Mouse (Mus musculus): ENCODE data around the gene Anapc7. TPM values are rescaled to one million over a fixed set of nuclear protein-coding genes. Genes with fewer than 3 reads are reported as not detected.

Gene Anapc7
- polyA plus RNA-seq (2011; ENCODE audit: insufficient read depth, insufficient read length, low read depth, missing spikeins): 41.7 and 41.9 TPM in 2 replicates

GRCm38 (mm10) chr5:122421271-122422068 lies at the start of gene Anapc7:
TSS of gene Anapc7 (plus strand) at chr5:122421693.
- H3K36me3 ChIP-seq (ENCODE audit: control insufficient read depth, insufficient read depth, low read length, poor library complexity, severe bottlenecking): 0 out of 2 replicates have a peak, but pooled peaks cover 2% of the 10 kb centered on the region
- H3K9me3 ChIP-seq (replicated peaks; ENCODE audit: control insufficient read depth, insufficient read depth, low read length, poor library complexity, severe bottlenecking): no peaks in the 10 kb centered on the region
- H3K4me1 ChIP-seq (ENCODE audit: control insufficient read depth, insufficient read depth, low read length): peaks cover 3% of the 10 kb centered on the region
- peak within 1 kb of the TSS; percentile 64; the same call in 1 of the 2 replicates for H3K27ac ChIP-seq (ENCODE audit: insufficient read depth, low read length)
- H3K4me3 ChIP-seq (ENCODE audit: low read depth, low read length): peak within 1 kb of the TSS; percentile 98
- no peaks in the 10 kb centered on the region for H3K27me3 ChIP-seq (ENCODE audit: control insufficient read depth, insufficient read depth, low read length, poor library complexity, severe bottlenecking)
- TF ChIP-seq CTCF (IDR thresholded peaks at IDR 0.05; ENCODE audit: low read depth, low read length): no peak
- no peak for TF ChIP-seq EP300 (IDR thresholded peaks at IDR 0.05; ENCODE audit: insufficient read depth, low read depth, low read length)
- peak within 1 kb of the TSS; percentile 95 for H3K9ac ChIP-seq (ENCODE audit: low read depth, poor library complexity, severe bottlenecking)

GRCm38 (mm10) chr5:122372192-122372769 lies 49.2 kb upstream of the Anapc7 start, which contains the start of gene Fam216a:
TSS of gene Fam216a (minus strand) at chr5:122372364.
- peak within 1 kb of the TSS; percentile 56 for H3K27ac ChIP-seq (ENCODE audit: insufficient read depth, low read length)
- H3K27me3 ChIP-seq (ENCODE audit: control insufficient read depth, insufficient read depth, low read length, poor library complexity, severe bottlenecking): no peaks in the 10 kb centered on the region
- H3K9me3 ChIP-seq (replicated peaks; ENCODE audit: control insufficient read depth, insufficient read depth, low read length, poor library complexity, severe bottlenecking): no peaks in the 10 kb centered on the region
- no peaks in the 10 kb centered on the region for H3K4me1 ChIP-seq (ENCODE audit: control insufficient read depth, insufficient read depth, low read length)
- peaks cover 22% of the 10 kb centered on the region for H3K36me3 ChIP-seq (ENCODE audit: control insufficient read depth, insufficient read depth, low read length, poor library complexity, severe bottlenecking)
- peak within 1 kb of the TSS; percentile 81 for H3K9ac ChIP-seq (ENCODE audit: low read depth, poor library complexity, severe bottlenecking)
- TF ChIP-seq POLR2A (IDR thresholded peaks at IDR 0.05; ENCODE audit: insufficient read depth, low read length): peak; percentile 72
- TF ChIP-seq CTCF (IDR thresholded peaks at IDR 0.05; ENCODE audit: low read depth, low read length): no peak
- peak; percentile 70 for TF ChIP-seq EP300 (IDR thresholded peaks at IDR 0.05; ENCODE audit: insufficient read depth, low read depth, low read length)
- H3K4me3 ChIP-seq (ENCODE audit: low read depth, low read length): peak within 1 kb of the TSS; percentile 94

- Histone ChIP-seq H3K4me3 (ENCODE audit: low read depth, low read length) (peak overlapping the region; percentile 94), H3K27me3 (ENCODE audit: control insufficient read depth, insufficient read depth, low read length, poor library complexity, severe bottlenecking) (no peaks in the 10 kb centered on the region), H3K36me3 (ENCODE audit: control insufficient read depth, insufficient read depth, low read length, poor library complexity, severe bottlenecking) (peaks cover 17% of the 10 kb centered on the region), H3K9me3 (replicated peaks; ENCODE audit: control insufficient read depth, insufficient read depth, low read length, poor library complexity, severe bottlenecking) (no peaks in the 10 kb centered on the region), H3K27ac (ENCODE audit: insufficient read depth, low read length) (peak overlapping the region; percentile 29), H3K4me1 (ENCODE audit: control insufficient read depth, insufficient read depth, low read length) (no peaks in the 10 kb centered on the region), H3K9ac (ENCODE audit: low read depth, poor library complexity, severe bottlenecking) (peak overlapping the region; percentile 80)
- TF ChIP-seq CTCF (IDR thresholded peaks at IDR 0.05; ENCODE audit: low read depth, low read length) (no peak), POLR2A (IDR thresholded peaks at IDR 0.05; ENCODE audit: insufficient read depth, low read length) (no peak), EP300 (IDR thresholded peaks at IDR 0.05; ENCODE audit: insufficient read depth, low read depth, low read length) (no peak)
Observed at GRCm38 (mm10) chr5:122372878-122373277, 48.6 kb upstream of the Anapc7 start.

GRCm38 (mm10) chr5:122377101-122377833 lies 44.2 kb upstream of the Anapc7 start:
- Histone ChIP-seq H3K9me3 (replicated peaks; ENCODE audit: control insufficient read depth, insufficient read depth, low read length, poor library complexity, severe bottlenecking) (no peaks in the 10 kb centered on the region), H3K4me3 (ENCODE audit: low read depth, low read length) (no peak overlapping the region), H3K4me1 (ENCODE audit: control insufficient read depth, insufficient read depth, low read length) (no peaks in the 10 kb centered on the region), H3K9ac (ENCODE audit: low read depth, poor library complexity, severe bottlenecking) (no peak overlapping the region), H3K36me3 (ENCODE audit: control insufficient read depth, insufficient read depth, low read length, poor library complexity, severe bottlenecking) (peaks cover 30% of the 10 kb centered on the region), H3K27ac (ENCODE audit: insufficient read depth, low read length) (no peak overlapping the region), H3K27me3 (ENCODE audit: control insufficient read depth, insufficient read depth, low read length, poor library complexity, severe bottlenecking) (no peaks in the 10 kb centered on the region)
- TF ChIP-seq POLR2A (IDR thresholded peaks at IDR 0.05; ENCODE audit: insufficient read depth, low read length): no peak
- TF ChIP-seq EP300 (IDR thresholded peaks at IDR 0.05; ENCODE audit: insufficient read depth, low read depth, low read length): no peak
- TF ChIP-seq CTCF (IDR thresholded peaks at IDR 0.05; ENCODE audit: low read depth, low read length): no peak

- Histone ChIP-seq H3K9me3 (replicated peaks; ENCODE audit: control insufficient read depth, insufficient read depth, low read length, poor library complexity, severe bottlenecking) (no peaks in the 10 kb centered on the region), H3K36me3 (ENCODE audit: control insufficient read depth, insufficient read depth, low read length, poor library complexity, severe bottlenecking) (peaks cover 30% of the 10 kb centered on the region), H3K27ac (ENCODE audit: insufficient read depth, low read length) (no peak overlapping the region), H3K27me3 (ENCODE audit: control insufficient read depth, insufficient read depth, low read length, poor library complexity, severe bottlenecking) (no peaks in the 10 kb centered on the region), H3K4me3 (ENCODE audit: low read depth, low read length) (no peak overlapping the region), H3K9ac (ENCODE audit: low read depth, poor library complexity, severe bottlenecking) (no peak overlapping the region), H3K4me1 (ENCODE audit: control insufficient read depth, insufficient read depth, low read length) (no peaks in the 10 kb centered on the region)
- TF ChIP-seq CTCF (IDR thresholded peaks at IDR 0.05; ENCODE audit: low read depth, low read length): no peak
- no peak for TF ChIP-seq EP300 (IDR thresholded peaks at IDR 0.05; ENCODE audit: insufficient read depth, low read depth, low read length)
- no peak for TF ChIP-seq POLR2A (IDR thresholded peaks at IDR 0.05; ENCODE audit: insufficient read depth, low read length)
Observed at GRCm38 (mm10) chr5:122378171-122378570, 43.3 kb upstream of the Anapc7 start.
